Mouse (Mus musculus): ENCODE data around the gene Gm17428. TPM values are rescaled to one million over a fixed set of nuclear protein-coding genes. Genes with fewer than 3 reads are reported as not detected.
A peak's percentile ranks its signal among the peaks of the same experiment; 100 is the strongest.
"Not testable (repeated sequence)": the region's sequence is repeated elsewhere in the genome, so short reads cannot be mapped to it uniquely, and the experiment has no call there.

Gene Gm17428
- polyA plus RNA-seq, 1 experiment from 2014 or later: not detected

DNA sequence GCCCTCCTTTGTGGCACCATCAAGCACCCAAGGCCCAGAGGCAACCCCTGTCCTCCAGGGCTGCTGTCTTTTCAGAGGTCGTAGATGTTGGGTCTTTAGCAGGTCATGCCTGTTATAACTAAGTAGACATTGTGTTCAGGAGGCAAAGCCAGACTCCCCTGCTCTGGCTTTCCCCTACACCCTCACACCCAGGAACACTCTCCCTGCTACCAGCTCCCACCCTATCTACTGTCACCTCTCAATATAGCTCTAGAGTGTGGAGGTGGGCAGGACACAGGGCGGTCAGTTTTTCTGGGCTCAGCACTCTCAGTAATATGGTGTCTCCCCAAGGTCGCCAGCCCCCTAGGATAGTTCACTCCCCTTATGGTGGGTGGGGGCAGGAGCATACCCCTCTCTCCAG is 8.9 kb upstream of the Gm17428 start:
- no peaks in the 10 kb centered on the region for H3K36me3 ChIP-seq
- no peak for ATAC-seq (ENCODE audit: low FRiP score)
- H3K4me2 ChIP-seq: no peak overlapping the region
- WGBS: 82% methylated on average over 3 of the region's 3 CpGs
- H3K9ac ChIP-seq (replicated peaks): no peak overlapping the region
- H3K27ac ChIP-seq (replicated peaks): no peak overlapping the region
- H3K27me3 ChIP-seq (replicated peaks): no peaks in the 10 kb centered on the region
- no peak overlapping the region for H3K4me3 ChIP-seq (replicated peaks)
- no peaks in the 10 kb centered on the region for H3K4me1 ChIP-seq
- H3K9me3 ChIP-seq (replicated peaks): no peaks in the 10 kb centered on the region

GRCm38 (mm10) chr14:54968344-54968743 is 8.4 kb upstream of the Gm17428 start:
- no peak for ATAC-seq (ENCODE audit: low FRiP score)
- Histone ChIP-seq H3K9ac (replicated peaks) (no peak overlapping the region), H3K27me3 (replicated peaks) (no peaks in the 10 kb centered on the region), H3K4me3 (replicated peaks) (no peak overlapping the region), H3K4me1 (no peaks in the 10 kb centered on the region), H3K36me3 (no peaks in the 10 kb centered on the region), H3K4me2 (no peak overlapping the region), H3K9me3 (replicated peaks) (no peaks in the 10 kb centered on the region), H3K27ac (replicated peaks) (no peak overlapping the region)

GRCm38 (mm10) chr14:54972786-54973185 is 3.9 kb upstream of the Gm17428 start:
- WGBS: 90% methylated on average over 7 of the region's 11 CpGs
- not testable (repeated sequence) for H3K4me3 ChIP-seq (replicated peaks); H3K27me3 ChIP-seq (replicated peaks); H3K9ac ChIP-seq (replicated peaks); H3K27ac ChIP-seq (replicated peaks); H3K36me3 ChIP-seq; H3K4me2 ChIP-seq; H3K9me3 ChIP-seq (replicated peaks); ATAC-seq (ENCODE audit: low FRiP score)
- H3K4me1 ChIP-seq: peaks cover 11% of the 10 kb centered on the region

- Histone ChIP-seq H3K27me3 (replicated peaks) (no peaks in the 10 kb centered on the region), H3K27ac (replicated peaks) (peak overlapping the region; percentile 79), H3K36me3 (no peaks in the 10 kb centered on the region), H3K9ac (replicated peaks) (no peak overlapping the region), H3K4me3 (replicated peaks) (no peak overlapping the region), H3K4me1 (peaks cover 11% of the 10 kb centered on the region), H3K4me2 (no peak overlapping the region), H3K9me3 (replicated peaks) (no peaks in the 10 kb centered on the region)
- 63% methylated on average over 6 of the region's 6 CpGs for WGBS
- ATAC-seq (ENCODE audit: low FRiP score): peak; percentile 77
Observed at GRCm38 (mm10) chr14:54974068-54974791, 2.5 kb upstream of the Gm17428 start.

DNA sequence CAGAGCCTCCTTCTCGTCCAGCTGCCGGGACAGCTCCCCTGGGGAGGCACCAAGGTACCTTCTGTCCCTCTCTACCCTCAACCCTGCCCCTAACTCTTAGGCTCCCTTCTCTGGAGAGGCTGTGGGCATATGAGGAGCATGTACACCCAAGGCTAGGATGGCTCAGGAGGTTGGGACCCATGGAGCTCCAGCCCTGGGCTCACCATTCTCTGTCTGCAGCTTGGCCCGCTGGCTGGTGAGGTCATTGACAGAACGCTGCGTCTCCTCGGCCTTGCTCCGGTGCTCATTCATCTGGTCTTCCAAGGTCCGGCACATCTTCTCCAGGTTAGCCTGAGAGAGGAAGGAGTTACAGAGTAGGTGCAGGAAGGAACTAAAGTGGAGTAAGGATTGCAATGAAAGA is 1.9 kb downstream of the Gm17428 start:
- Histone ChIP-seq H3K4me2 (no peak overlapping the region), H3K36me3 (no peaks in the 10 kb centered on the region), H3K9ac (replicated peaks) (no peak overlapping the region), H3K4me1 (peaks cover 11% of the 10 kb centered on the region), H3K4me3 (replicated peaks) (no peak overlapping the region), H3K27ac (replicated peaks) (no peak overlapping the region), H3K27me3 (replicated peaks) (no peaks in the 10 kb centered on the region), H3K9me3 (replicated peaks) (no peaks in the 10 kb centered on the region)
- 96% methylated on average over 8 of the region's 8 CpGs for WGBS
- no peak for ATAC-seq (ENCODE audit: low FRiP score)

DNA sequence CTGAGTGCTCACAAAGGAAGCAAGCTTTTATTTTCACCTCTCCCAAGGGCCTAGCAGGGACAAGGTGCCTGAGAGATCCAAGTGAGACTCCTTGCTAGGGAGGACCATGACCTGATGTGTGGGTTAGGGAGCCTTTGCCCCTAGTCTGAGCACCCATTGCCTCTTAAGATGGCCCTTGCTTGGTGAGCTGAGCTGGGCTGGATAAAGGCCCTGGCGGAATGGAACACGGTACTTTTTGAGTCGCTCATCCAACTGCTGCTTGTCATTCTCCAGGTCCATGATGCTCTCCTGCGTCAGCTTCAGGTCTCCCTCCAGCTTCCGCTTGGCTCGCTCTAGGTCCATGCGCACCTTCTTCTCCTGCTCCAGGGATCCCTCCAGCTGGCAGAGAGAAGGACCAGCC is 5.2 kb downstream of the Gm17428 start:
- no peak overlapping the region for H3K4me3 ChIP-seq (replicated peaks)
- no peaks in the 10 kb centered on the region for H3K4me1 ChIP-seq
- WGBS: 93% methylated on average over 7 of the region's 7 CpGs
- no peak overlapping the region for H3K4me2 ChIP-seq
- no peaks in the 10 kb centered on the region for H3K9me3 ChIP-seq (replicated peaks)
- H3K36me3 ChIP-seq: no peaks in the 10 kb centered on the region
- H3K9ac ChIP-seq (replicated peaks): no peak overlapping the region
- no peak overlapping the region for H3K27ac ChIP-seq (replicated peaks)
- no peak for ATAC-seq (ENCODE audit: low FRiP score)
- H3K27me3 ChIP-seq (replicated peaks): no peaks in the 10 kb centered on the region

GRCm38 (mm10) chr14:54988350-54988874 is 11.7 kb downstream of the Gm17428 start:
- H3K4me3 ChIP-seq (replicated peaks); H3K9ac ChIP-seq (replicated peaks); H3K4me2 ChIP-seq; H3K27me3 ChIP-seq (replicated peaks); H3K27ac ChIP-seq (replicated peaks); H3K9me3 ChIP-seq (replicated peaks); H3K4me1 ChIP-seq; ATAC-seq (ENCODE audit: low FRiP score); H3K36me3 ChIP-seq: not testable (repeated sequence)
- 94% methylated on average over 9 of the region's 9 CpGs for WGBS

DNA sequence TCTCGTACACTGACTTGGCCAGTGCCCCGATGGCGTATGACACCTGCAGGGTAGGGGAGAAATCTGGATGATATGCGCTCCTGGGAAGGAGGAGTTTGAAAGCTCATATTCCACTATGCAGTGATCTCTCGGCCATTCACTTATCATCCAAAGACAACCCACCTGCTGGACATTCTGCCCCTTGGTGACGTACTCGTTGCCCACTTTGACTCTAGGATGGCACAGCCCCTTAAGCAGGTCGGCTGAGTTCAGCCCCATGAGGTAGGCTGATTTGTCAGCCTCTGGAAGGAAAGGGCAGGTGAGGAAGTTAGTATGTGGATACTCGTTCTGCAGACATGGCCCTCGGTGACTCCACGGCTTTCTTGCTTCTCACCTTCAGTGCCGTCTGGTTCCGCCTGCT is 12.1 kb downstream of the Gm17428 start:
- no peak overlapping the region for H3K4me3 ChIP-seq (replicated peaks)
- H3K27ac ChIP-seq (replicated peaks): no peak overlapping the region
- no peaks in the 10 kb centered on the region for H3K36me3 ChIP-seq
- H3K4me1 ChIP-seq: no peaks in the 10 kb centered on the region
- 91% methylated on average over 13 of the region's 13 CpGs for WGBS
- H3K27me3 ChIP-seq (replicated peaks): no peaks in the 10 kb centered on the region
- no peak overlapping the region for H3K4me2 ChIP-seq
- no peak overlapping the region for H3K9ac ChIP-seq (replicated peaks)
- no peaks in the 10 kb centered on the region for H3K9me3 ChIP-seq (replicated peaks)
- no peak for ATAC-seq (ENCODE audit: low FRiP score)

- Histone ChIP-seq H3K36me3 (no peaks in the 10 kb centered on the region), H3K9me3 (replicated peaks) (no peaks in the 10 kb centered on the region), H3K4me2 (no peak overlapping the region), H3K4me3 (replicated peaks) (no peak overlapping the region), H3K4me1 (peaks cover 7% of the 10 kb centered on the region), H3K27ac (replicated peaks) (no peak overlapping the region), H3K9ac (replicated peaks) (no peak overlapping the region), H3K27me3 (replicated peaks) (no peaks in the 10 kb centered on the region)
- 89% methylated on average over 8 of the region's 8 CpGs for WGBS
- ATAC-seq (ENCODE audit: low FRiP score): no peak
Observed at GRCm38 (mm10) chr14:54989886-54990441, 13.2 kb downstream of the Gm17428 start.

DNA sequence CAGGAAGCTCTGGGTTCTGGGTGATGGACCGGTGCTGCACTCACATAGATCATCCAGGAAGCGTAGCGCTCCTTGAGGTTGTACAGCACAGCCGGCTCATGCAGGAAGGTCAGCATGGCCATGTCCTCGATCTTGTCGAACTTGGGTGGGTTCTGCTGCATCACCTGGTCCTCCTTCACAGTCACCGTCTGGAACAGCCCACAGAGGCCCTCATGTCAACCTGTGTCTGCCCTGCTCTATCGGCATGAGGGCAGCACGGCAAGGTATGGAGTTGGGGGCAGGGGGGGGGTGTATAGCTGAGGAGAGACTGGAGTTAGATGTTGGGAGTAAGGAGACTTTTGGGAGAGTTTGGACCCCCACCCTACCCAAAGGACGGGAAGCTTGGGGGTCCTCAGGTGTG is 15.5 kb downstream of the Gm17428 start:
- Histone ChIP-seq H3K27me3 (replicated peaks) (no peaks in the 10 kb centered on the region), H3K4me2 (no peak overlapping the region), H3K36me3 (no peaks in the 10 kb centered on the region), H3K9ac (replicated peaks) (no peak overlapping the region), H3K4me1 (peaks cover 17% of the 10 kb centered on the region), H3K9me3 (replicated peaks) (no peaks in the 10 kb centered on the region), H3K27ac (replicated peaks) (no peak overlapping the region), H3K4me3 (replicated peaks) (no peak overlapping the region)
- WGBS: 92% methylated on average over 10 of the region's 10 CpGs
- no peak for ATAC-seq (ENCODE audit: low FRiP score)

DNA sequence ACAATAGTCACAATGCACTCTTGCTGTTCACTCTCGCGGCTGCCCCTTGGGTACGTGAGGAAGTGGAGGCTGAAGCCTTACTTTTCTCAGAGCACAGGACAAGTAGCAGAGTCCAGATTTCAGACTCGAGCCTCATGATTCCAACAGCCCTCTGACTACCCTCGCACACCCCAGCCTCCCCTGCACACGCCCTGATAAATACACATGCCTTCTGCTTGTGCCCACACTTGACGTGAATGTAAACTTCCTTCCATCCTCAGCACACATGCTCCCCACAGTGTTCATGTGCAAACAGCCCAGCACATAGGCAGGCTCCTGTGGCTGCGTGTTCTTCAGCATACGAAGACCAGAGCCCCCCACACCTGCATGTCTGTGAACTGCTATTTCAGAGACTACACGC is 16.9 kb downstream of the Gm17428 start:
- no peak overlapping the region for H3K4me3 ChIP-seq (replicated peaks)
- H3K4me2 ChIP-seq: no peak overlapping the region
- no peak for ATAC-seq (ENCODE audit: low FRiP score)
- no peaks in the 10 kb centered on the region for H3K36me3 ChIP-seq
- H3K27ac ChIP-seq (replicated peaks): no peak overlapping the region
- 78% methylated on average over 10 of the region's 10 CpGs for WGBS
- no peaks in the 10 kb centered on the region for H3K27me3 ChIP-seq (replicated peaks)
- peaks cover 17% of the 10 kb centered on the region for H3K4me1 ChIP-seq
- no peak overlapping the region for H3K9ac ChIP-seq (replicated peaks)
- no peaks in the 10 kb centered on the region for H3K9me3 ChIP-seq (replicated peaks)

DNA sequence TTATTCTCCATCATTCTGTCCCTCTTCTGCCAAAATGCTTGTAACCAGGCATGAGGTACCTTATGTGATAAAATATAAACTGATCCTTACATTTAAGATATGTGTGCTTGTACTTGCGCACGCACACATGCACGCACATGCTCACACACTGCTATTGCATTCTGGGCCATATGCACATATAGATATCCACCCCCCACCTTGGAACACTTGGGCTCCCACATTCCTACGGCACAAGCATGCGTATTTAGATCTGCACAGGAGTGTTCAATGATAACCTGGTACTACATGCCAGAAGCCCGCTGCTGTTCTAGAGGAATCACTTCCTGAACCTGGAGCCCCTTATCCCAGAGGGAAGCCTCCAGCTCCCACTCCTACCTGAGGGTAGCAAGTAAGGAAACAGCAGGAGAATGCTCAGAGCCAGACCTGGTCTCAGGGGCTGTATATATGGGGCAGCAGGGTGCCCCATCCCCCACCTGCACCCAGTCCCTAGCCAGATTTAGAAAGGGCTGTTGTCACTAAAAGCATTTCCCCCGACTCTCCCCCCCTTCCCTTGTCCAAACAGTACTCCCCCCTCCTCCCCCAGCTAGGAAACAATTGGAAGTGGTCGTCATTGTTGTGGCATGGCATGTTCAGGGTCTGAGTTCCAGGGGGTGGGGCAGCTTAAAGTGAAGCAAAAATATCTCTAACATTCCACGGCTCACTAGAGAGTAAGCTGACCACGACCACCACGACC is 17.6 kb downstream of the Gm17428 start, which contains the start of gene Myh7:
Gene Myh7 (minus strand): TSS at position 491 of the 733 bp plus-strand sequence.
- peak within 1 kb of the TSS; percentile 79 for H3K27ac ChIP-seq (replicated peaks)
- no peak for ATAC-seq (ENCODE audit: low FRiP score)
- H3K36me3 ChIP-seq: no peaks in the 10 kb centered on the region
- peaks cover 17% of the 10 kb centered on the region for H3K4me1 ChIP-seq
- 57% methylated on average over 11 of the region's 11 CpGs for WGBS
- H3K27me3 ChIP-seq (replicated peaks): no peaks in the 10 kb centered on the region
- H3K9ac ChIP-seq (replicated peaks): no peak within 1 kb of the TSS
- no peaks in the 10 kb centered on the region for H3K9me3 ChIP-seq (replicated peaks)
- no peak within 1 kb of the TSS for H3K4me2 ChIP-seq
- no peak within 1 kb of the TSS for H3K4me3 ChIP-seq (replicated peaks)

Measured in neural tube, embryonic 15.5 days (tissue).